ENCODE assay signal across 13 mouse cellular contexts in genomic region chr17:42908744-42909370, GRCm38 (mm10). TPM values are rescaled to one million over a fixed set of nuclear protein-coding genes. Genes with fewer than 3 reads are reported as not detected.
A peak's percentile ranks its signal among the peaks of the same experiment; 100 is the strongest.
DNase-seq lines count a peak whose midpoint lies in the region; ATAC-seq lines count a peak whose summit lies in the region.
"Had no signal": no experiment of that assay in that cellular context is flagged by ENCODE, and none has a peak within 500 bp of the region (broad histone marks: within the 10 kb centered on the region; RNA-seq: fewer than 3 reads in every experiment).

No protein-coding gene starts in this region.

- no peak overlapping the region for H3K27ac ChIP-seq in heart, embryonic 11.5 days (ENCODE audit: low read depth, low read length)
- H3K27ac ChIP-seq in heart, embryonic 10.5 days: no peak overlapping the region
- H3K27ac ChIP-seq in intestine, embryonic 16.5 days (ENCODE audit: low read length): peak overlapping the region; percentile 79
- no peak overlapping the region for H3K27ac ChIP-seq in midbrain, embryonic 15.5 days
- H3K27ac ChIP-seq in forebrain, embryonic 14.5 days (ENCODE audit: low read depth, low read length): no peak overlapping the region
- H3K27ac ChIP-seq: embryonic facial prominence, embryonic 12.5 days; heart, embryonic 13.5 days; hindbrain, embryonic 15.5 days had no signal

- ATAC-seq in heart, embryonic 11.5 days (replicated peaks; ENCODE audit: insufficient number of reproducible peaks, low FRiP score, low TSS enrichment): 0 out of 2 replicates have a peak, but pooled peaks have one; percentile 22
- peak; percentile 95 for ATAC-seq in intestine, embryonic 16.5 days
- ATAC-seq in midbrain, embryonic 15.5 days (replicated peaks): no peak
- ATAC-seq in forebrain, embryonic 14.5 days: no peak

- no peak overlapping the region for H3K9ac ChIP-seq in heart, embryonic 11.5 days (ENCODE audit: low read depth, low read length)
- no peak overlapping the region for H3K9ac ChIP-seq in intestine, embryonic 16.5 days (ENCODE audit: low read depth, low read length)
- no peak overlapping the region for H3K9ac ChIP-seq in midbrain, embryonic 15.5 days
- H3K9ac ChIP-seq in forebrain, embryonic 14.5 days (ENCODE audit: low read length): no peak overlapping the region
- H3K9ac ChIP-seq: embryonic facial prominence, embryonic 12.5 days; heart, embryonic 13.5 days; hindbrain, embryonic 15.5 days had no signal

- no peaks in the 10 kb centered on the region for H3K4me1 ChIP-seq in heart, embryonic 11.5 days (ENCODE audit: control insufficient read depth, insufficient read depth, low read length)
- H3K4me1 ChIP-seq in heart, embryonic 10.5 days: no peaks in the 10 kb centered on the region
- H3K4me1 ChIP-seq in intestine, embryonic 16.5 days (ENCODE audit: control insufficient read depth, insufficient read depth, low read length): 0 out of 2 replicates have a peak, but pooled peaks cover 6% of the 10 kb centered on the region
- H3K4me1 ChIP-seq in midbrain, embryonic 15.5 days: no peaks in the 10 kb centered on the region
- H3K4me1 ChIP-seq in forebrain, embryonic 14.5 days (ENCODE audit: control insufficient read depth, insufficient read depth, low read length): no peaks in the 10 kb centered on the region
- H3K4me1 ChIP-seq: embryonic facial prominence, embryonic 12.5 days; heart, embryonic 13.5 days; hindbrain, embryonic 15.5 days had no signal

- no peak overlapping the region for H3K4me2 ChIP-seq in heart, embryonic 11.5 days
- H3K4me2 ChIP-seq in intestine, embryonic 16.5 days (ENCODE audit: low read depth, low read length): peak overlapping the region; percentile 21
- no peak overlapping the region for H3K4me2 ChIP-seq in midbrain, embryonic 15.5 days
- no peak overlapping the region for H3K4me2 ChIP-seq in forebrain, embryonic 14.5 days (ENCODE audit: low read length)
- H3K4me2 ChIP-seq: embryonic facial prominence, embryonic 12.5 days; heart, embryonic 13.5 days; hindbrain, embryonic 15.5 days had no signal

- WGBS in heart, embryonic 11.5 days (ENCODE audit: insufficient replicate concordance): 67% methylated on average over 9 of the region's 9 CpGs
- 70% methylated on average over 9 of the region's 9 CpGs for WGBS in heart, embryonic 10.5 days
- 42% methylated on average over 9 of the region's 9 CpGs for WGBS in intestine, embryonic 16.5 days
- WGBS in midbrain, embryonic 15.5 days: 77% methylated on average over 9 of the region's 9 CpGs
- whole genome bisulfite sequencing in forebrain, embryonic 14.5 days: 83% methylated on average over 9 of the region's 9 CpGs

- H3K4me3 ChIP-seq in heart, embryonic 11.5 days (ENCODE audit: low read depth, low read length): no peak overlapping the region
- H3K4me3 ChIP-seq in heart, embryonic 10.5 days: no peak overlapping the region
- no peak overlapping the region for H3K4me3 ChIP-seq in intestine, embryonic 16.5 days (ENCODE audit: low read length)
- no peak overlapping the region for H3K4me3 ChIP-seq in midbrain, embryonic 15.5 days
- H3K4me3 ChIP-seq in forebrain, embryonic 14.5 days (ENCODE audit: low read depth, low read length): no peak overlapping the region
- H3K4me3 ChIP-seq: embryonic facial prominence, embryonic 12.5 days; heart, embryonic 13.5 days; hindbrain, embryonic 15.5 days had no signal

- no peak for DNase-seq in heart, embryonic 10.5 days (ENCODE audit: low spot score)
- peak; percentile 62 to 84 for DNase-seq in kidney, postnatal 36 days
- peak; percentile 65 for DNase-seq in lung, postnatal 36 days
- no peak for DNase-seq in layer of hippocampus, adult 11-12 months (ENCODE audit: low spot score)
- no peak for DNase-seq in forebrain, embryonic 14.5 days (ENCODE audit: low spot score)
- DNase-seq: adrenal gland, postnatal 10 days; cerebellum, adult 18-20 months had no signal

- H3K27me3 ChIP-seq in heart, embryonic 11.5 days (ENCODE audit: control insufficient read depth, insufficient read depth, low read length): no peaks in the 10 kb centered on the region
- no peaks in the 10 kb centered on the region for H3K27me3 ChIP-seq in heart, embryonic 10.5 days (ENCODE audit: insufficient read depth, poor library complexity, severe bottlenecking)
- H3K27me3 ChIP-seq in intestine, embryonic 16.5 days (replicated peaks; ENCODE audit: control insufficient read depth, insufficient read depth, low read length): no peaks in the 10 kb centered on the region
- H3K27me3 ChIP-seq in midbrain, embryonic 15.5 days (replicated peaks): no peaks in the 10 kb centered on the region
- no peaks in the 10 kb centered on the region for H3K27me3 ChIP-seq in forebrain, embryonic 14.5 days (replicated peaks; ENCODE audit: control insufficient read depth, insufficient read depth, low read length)
- H3K27me3 ChIP-seq: embryonic facial prominence, embryonic 12.5 days; heart, embryonic 13.5 days; hindbrain, embryonic 15.5 days had no signal

- H3K9me3 ChIP-seq in heart, embryonic 11.5 days (replicated peaks; ENCODE audit: control insufficient read depth, low read length): no peaks in the 10 kb centered on the region
- no peaks in the 10 kb centered on the region for H3K9me3 ChIP-seq in heart, embryonic 10.5 days
- H3K9me3 ChIP-seq in intestine, embryonic 16.5 days (ENCODE audit: control insufficient read depth, low read length): no peaks in the 10 kb centered on the region
- no peaks in the 10 kb centered on the region for H3K9me3 ChIP-seq in midbrain, embryonic 15.5 days
- no peaks in the 10 kb centered on the region for H3K9me3 ChIP-seq in forebrain, embryonic 14.5 days (replicated peaks; ENCODE audit: control insufficient read depth, low read length)
- H3K9me3 ChIP-seq: embryonic facial prominence, embryonic 12.5 days; heart, embryonic 13.5 days; hindbrain, embryonic 15.5 days had no signal

- H3K36me3 ChIP-seq in heart, embryonic 11.5 days (ENCODE audit: control insufficient read depth, insufficient read depth, low read length): no peaks in the 10 kb centered on the region
- H3K36me3 ChIP-seq in heart, embryonic 10.5 days: no peaks in the 10 kb centered on the region
- H3K36me3 ChIP-seq in intestine, embryonic 16.5 days (ENCODE audit: control insufficient read depth, insufficient read depth, low read length): no peaks in the 10 kb centered on the region
- H3K36me3 ChIP-seq in midbrain, embryonic 15.5 days (replicated peaks): no peaks in the 10 kb centered on the region
- H3K36me3 ChIP-seq in forebrain, embryonic 14.5 days (ENCODE audit: control insufficient read depth, insufficient read depth, low read length): no peaks in the 10 kb centered on the region
- H3K36me3 ChIP-seq: embryonic facial prominence, embryonic 12.5 days; heart, embryonic 13.5 days; hindbrain, embryonic 15.5 days had no signal

RNA-seq across cellular contexts. Expression of gene Cd2ap, which starts 32.4 kb away (rescaled TPM):
- polyA plus RNA-seq in heart, embryonic 11.5 days (2014; fragmentation: Nextera tagmentation; extraction: Ambion mirVana): 17.8 and 20.7 TPM in 2 replicates
- polyA plus RNA-seq in heart, embryonic 10.5 days (2016; fragmentation: Nextera tagmentation; extraction: Ambion mirVana): 14.6 and 18.0 TPM in 2 replicates
- 26.8 and 29.5 TPM in 2 replicates for polyA plus RNA-seq in intestine, embryonic 16.5 days (2015; fragmentation: Nextera tagmentation; extraction: Ambion mirVana)
- polyA plus RNA-seq in midbrain, embryonic 15.5 days (2015; fragmentation: Nextera tagmentation; extraction: Ambion mirVana): 8.3 and 8.4 TPM in 2 replicates
- 5.0 and 7.2 TPM in 2 replicates for polyA plus RNA-seq in forebrain, embryonic 14.5 days (2014; fragmentation: Nextera tagmentation; extraction: Ambion mirVana)

Comparison
In these comparisons a context has a peak if more than half of its experiments do, and no peak if none do; other contexts are left out.
1. ATAC-seq: peak in heart, embryonic 11.5 days (single experiment) and intestine, embryonic 16.5 days (single experiment); none in midbrain, embryonic 15.5 days (single experiment) and forebrain, embryonic 14.5 days (single experiment).
2. DNase-seq: peak in kidney, postnatal 36 days (2 of 2) and lung, postnatal 36 days (single experiment); none in heart, embryonic 10.5 days (single experiment), layer of hippocampus, adult 11-12 months (single experiment) and forebrain, embryonic 14.5 days (single experiment).